Mouse (Mus musculus) heart, postnatal 0 days (tissue): ENCODE measurements around the gene Tmx2.

Source experiments
- CTCF ChIP-seq: IDR thresholded peaks from 2 replicates; pipeline ENCODE4 v1.5.1; 2016; ENCODE audit warnings: antibody characterized with exemption, control low read depth, low read depth
- EP300 ChIP-seq: IDR thresholded peaks from 2 replicates; pipeline ENCODE4 v1.6.1; 2016; ENCODE audit warnings: antibody characterized with exemption, low read depth

DNA sequence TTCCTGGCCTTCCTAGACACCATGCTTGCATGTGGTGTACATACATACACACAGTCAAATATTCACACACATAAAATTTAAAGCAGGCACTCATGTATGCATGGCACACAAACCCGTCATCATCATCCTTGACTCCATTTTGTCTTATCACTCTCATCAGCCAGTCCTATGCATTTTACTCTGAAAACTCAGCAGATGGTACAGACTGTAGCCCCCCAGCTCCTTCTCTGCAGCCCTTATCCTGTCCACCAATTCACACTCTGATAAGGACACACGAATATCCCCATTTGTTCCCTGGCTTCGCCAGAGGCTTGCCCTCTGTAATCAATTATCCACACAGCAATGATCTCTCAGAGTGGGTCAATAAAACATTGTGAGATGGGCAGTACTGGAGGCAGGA lies 42.2 kb upstream of the Tmx2 start:
- TF ChIP-seq EP300 (no peak), CTCF (no peak)
